Mouse (Mus musculus) gonadal fat pad, adult 2 months (tissue): Measurements from ENCODE around the gene Ackr1. TPM values are rescaled to one million over a fixed set of nuclear protein-coding genes. Genes with fewer than 3 reads are reported as not detected.

Source experiments
- polyA plus RNA-seq: library from polyadenylated mRNA; depleted of rRNA; stranded (reverse); fragments of >200 nt; gene quantifications from 2 replicates; pipeline ENCODE4 v1.2.3, GENCODE M21; 2012; rRNA removed

The Ackr1 gene
- polyA plus RNA-seq, 1 experiment: 12.5 TPM

Other genes starting within 250 kb of the Ackr1 start
- not detected in 2 replicates for gene Olfr1408, start 196.4 kb downstream of the Ackr1 start, polyA plus RNA-seq
- gene Olfr1406, start 143.1 kb downstream of the Ackr1 start, polyA plus RNA-seq: not detected in 2 replicates
- not detected in 2 replicates for gene Olfr218, start 135.9 kb downstream of the Ackr1 start, polyA plus RNA-seq
- gene Olfr1404, start 121.4 kb downstream of the Ackr1 start, polyA plus RNA-seq: not detected in 2 replicates
- 0.37 TPM in 1 of 2 replicates, not detected in the other for gene Fcer1a, start 106.5 kb downstream of the Ackr1 start, polyA plus RNA-seq
- not detected in 2 replicates for gene Olfr418, start 67.7 kb downstream of the Ackr1 start, polyA plus RNA-seq
- gene Mptx2, start 56.0 kb downstream of the Ackr1 start, polyA plus RNA-seq: not detected in 2 replicates
- gene Aim2, start 17.1 kb upstream of the Ackr1 start, polyA plus RNA-seq: 1.3 and 2.7 TPM in 2 replicates
- gene Cadm3, start 33.9 kb upstream of the Ackr1 start, polyA plus RNA-seq: 8.5 and 11.4 TPM in 2 replicates
- 0.38 and 0.66 TPM in 2 replicates for gene Ifi206, start 157.3 kb upstream of the Ackr1 start, polyA plus RNA-seq
- gene Ifi214, start 202.2 kb upstream of the Ackr1 start, polyA plus RNA-seq: not detected in 2 replicates